Mouse (Mus musculus) left cerebral cortex, adult 6 months (tissue): ENCODE data around the gene Acat2. TPM values are rescaled to one million over a fixed set of nuclear protein-coding genes. Genes with fewer than 3 reads are reported as not detected.

Experiments
- long read RNA-seq, 2 experiments: library from polyadenylated mRNA; unstranded; transcript quantifications; one replicate each; pipeline ENCODE4 v2.0.0; 2019 to 2020
- polyA plus RNA-seq: library from polyadenylated mRNA; unstranded; fragments of <200 nt; fragmentation: Nextera tagmentation; gene quantifications from 2 replicates; pipeline ENCODE4 v1.2.3, GENCODE M21; 2021

The Acat2 gene
- 46.2 and 59.1 TPM in 2 replicates for polyA plus RNA-seq
- long read RNA-seq, experiment 1, transcript Acat2-201 (9 exons, 2,250 nt) = major isoform, 361 of 463 reads
- long read RNA-seq, experiment 1, transcript Acat2-203 (8 exons, 1,800 nt) = minor isoform, 74 of 463 reads
- long read RNA-seq, experiment 1, partial matches to known transcripts = 24 of 463 reads
- long read RNA-seq, experiment 1, other reads (novel, unspliced or antisense) = 2 of 463 reads
- long read RNA-seq, experiment 2, transcript Acat2-203 (8 exons, 1,800 nt) = minor isoform, 11 of 84 reads
- long read RNA-seq, experiment 2, transcript Acat2-201 (9 exons, 2,250 nt) = major isoform, 51 of 84 reads
- long read RNA-seq, experiment 2, partial matches to known transcripts = 6 of 84 reads
- long read RNA-seq, experiment 2, other reads (novel, unspliced or antisense) = 15 of 84 reads

GRCm38 (mm10) chr17:12960331-12960873 is at the start of gene Acat2:
TSS of gene Acat2 (minus strand) at chr17:12960747.

GRCm38 (mm10) chr17:13006546-13006945 is 46.0 kb upstream of the Acat2 start, which contains the start of gene Sod2:
TSS of gene Sod2 (plus strand) at chr17:13006846.

GRCm38 (mm10) chr17:12994069-12994468 is 33.5 kb upstream of the Acat2 start, which contains the start of gene Wtap:
TSS of gene Wtap (minus strand) at chr17:12994169.

GRCm38 (mm10) chr17:12940151-12940805 is 20.3 kb downstream of the Acat2 start, which contains the start of gene Acat3:
TSS of gene Acat3 (minus strand) at chr17:12940600.

GRCm38 (mm10) chr17:12915881-12916583 is 44.5 kb downstream of the Acat2 start, which contains the start of gene Mrpl18:
TSS of gene Mrpl18 (minus strand) at chr17:12916345.

GRCm38 (mm10) chr17:12915488-12915880 is 45.1 kb downstream of the Acat2 start, which contains the start of gene Tcp1:
TSS of gene Tcp1 (plus strand) at chr17:12915701.

GRCm38 (mm10) chr17:12909361-12910280 is 50.9 kb downstream of the Acat2 start, which contains the start of gene Pnldc1:
TSS of gene Pnldc1 (minus strand) at chr17:12910230.

Other genes with a start within 250 kb of the Acat2 start
- gene Igf2r, start 191.1 kb downstream of the Acat2 start, polyA plus RNA-seq = 1.8 and 2.6 TPM in 2 replicates
- 18.3 and 21.6 TPM in 2 replicates for gene Mas1, start 92.6 kb downstream of the Acat2 start, polyA plus RNA-seq
- not detected in 2 replicates for gene Mrgprh, start 84.7 kb downstream of the Acat2 start, polyA plus RNA-seq
- gene Pnldc1, start 50.5 kb downstream of the Acat2 start, polyA plus RNA-seq = 0.63 and 0.93 TPM in 2 replicates
- gene Tcp1, start 45.0 kb downstream of the Acat2 start, polyA plus RNA-seq = 176 and 232 TPM in 2 replicates
- gene Mrpl18, start 44.4 kb downstream of the Acat2 start, polyA plus RNA-seq = 136 and 148 TPM in 2 replicates
- gene Acat3, start 20.1 kb downstream of the Acat2 start, polyA plus RNA-seq = 2.5 and 3.8 TPM in 2 replicates
- gene Wtap, start 33.4 kb upstream of the Acat2 start, polyA plus RNA-seq = 57.0 and 74.2 TPM in 2 replicates
- 231 and 270 TPM in 2 replicates for gene Sod2, start 46.1 kb upstream of the Acat2 start, polyA plus RNA-seq
- not detected in 2 replicates for gene Gpr31b, start 91.5 kb upstream of the Acat2 start, polyA plus RNA-seq
- gene Tcp10b, start 100.4 kb upstream of the Acat2 start, polyA plus RNA-seq = 0.18 TPM in 1 of 2 replicates, not detected in the other
- not detected in 2 replicates for gene Unc93a, start 171.1 kb upstream of the Acat2 start, polyA plus RNA-seq